Mouse (Mus musculus): ENCODE data around the gene Atp5s.

GRCm38 (mm10) chr12:69688368-69688767 lies 36.4 kb upstream of the Atp5s start:
- no peak for TF ChIP-seq CTCF (IDR thresholded peaks at IDR 0.05; ENCODE audit: low read depth)
- no peak for TF ChIP-seq EP300 (optimal IDR thresholded peaks at IDR 0.05)
